In the genomic region with DNA sequence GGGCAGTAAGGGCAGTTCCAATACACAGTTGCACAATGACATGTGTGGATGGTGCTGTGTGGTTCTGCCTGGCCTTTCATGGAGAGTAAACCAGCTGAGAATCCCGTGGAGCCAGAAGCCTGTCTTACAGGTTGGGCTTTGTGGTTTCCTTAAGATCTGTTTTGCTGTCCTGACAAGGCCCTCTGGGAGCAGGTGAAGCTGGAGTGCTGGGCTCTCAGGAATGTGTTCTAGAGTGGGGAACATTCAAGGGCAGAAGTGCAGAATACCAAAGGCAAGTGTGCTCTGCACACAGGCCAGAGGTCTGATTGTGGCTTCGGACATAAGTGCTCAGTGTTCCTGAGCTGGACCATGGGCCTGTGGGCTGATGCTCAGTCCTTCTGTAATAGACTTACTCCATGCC, we compare ENCODE assay signal across 26 mouse cellular contexts. TPM values are rescaled to one million over a fixed set of nuclear protein-coding genes. Genes with fewer than 3 reads are reported as not detected.
DNase-seq lines count a peak whose midpoint lies in the region; ATAC-seq and TF ChIP-seq lines count a peak whose summit lies in the region.
"Had no signal": no experiment of that assay in that cellular context is flagged by ENCODE, and none has a peak within 500 bp of the region (broad histone marks: within the 10 kb centered on the region; RNA-seq: fewer than 3 reads in every experiment).

No protein-coding gene starts in this region.

- peak; percentile 75 for DNase-seq in liver, adult 2 months (ENCODE audit: extremely low read depth, low read depth, low spot score)
- DNase-seq in liver = no peak
- DNase-seq in lung, postnatal 36 days = peak; percentile 80
- DNase-seq in right cerebral cortex, adult 2 months (ENCODE audit: low spot score in 2 of 2) = no peak
- DNase-seq: adrenal gland, postnatal 14 days; cerebellum, adult 2 months; cerebellum, postnatal 25 days; heart, adult 11 months; heart, postnatal 4 days; kidney, adult 11 months; kidney, postnatal 14 days; liver, embryonic 13.5 days; midbrain, embryonic 14.5 days had no signal

- TF ChIP-seq CTCF in liver, adult 2 months (IDR thresholded peaks at IDR 0.05; ENCODE audit: low read depth, low read length) = no peak

- no peak overlapping the region for H3K4me2 ChIP-seq in lung, embryonic 16.5 days (ENCODE audit: low read depth, low read length)
- no peak overlapping the region for H3K4me2 ChIP-seq in hindbrain, embryonic 13.5 days
- no peak overlapping the region for H3K4me2 ChIP-seq in forebrain, embryonic 12.5 days
- H3K4me2 ChIP-seq: embryonic facial prominence, embryonic 15.5 days; forebrain, embryonic 13.5 days; hindbrain, embryonic 14.5 days; limb, embryonic 13.5 days; liver, embryonic 13.5 days had no signal

- H3K9me3 ChIP-seq in lung, embryonic 16.5 days (ENCODE audit: control insufficient read depth, low read length) = no peaks in the 10 kb centered on the region
- no peaks in the 10 kb centered on the region for H3K9me3 ChIP-seq in hindbrain, embryonic 13.5 days
- no peaks in the 10 kb centered on the region for H3K9me3 ChIP-seq in forebrain, embryonic 12.5 days
- H3K9me3 ChIP-seq: embryonic facial prominence, embryonic 10.5 days; embryonic facial prominence, embryonic 15.5 days; forebrain, embryonic 13.5 days; heart, embryonic 10.5 days; limb, embryonic 13.5 days; liver, embryonic 13.5 days had no signal

- no peak for TF ChIP-seq POLR2A in liver, adult 2 months (IDR thresholded peaks at IDR 0.05; ENCODE audit: extremely low read depth, insufficient read depth, low read length)

- ATAC-seq in lung, embryonic 16.5 days (ENCODE audit: low read depth) = peak; percentile 52
- no peak for ATAC-seq in hindbrain, embryonic 13.5 days (ENCODE audit: low FRiP score)
- no peak for ATAC-seq in forebrain, embryonic 12.5 days (ENCODE audit: low FRiP score)
- ATAC-seq: CD4-positive, CD25-positive, alpha-beta regulatory T cell, adult 4 months; forebrain, embryonic 13.5 days; inflammation-experienced regulatory T-cells, adult 6 months had no signal

- peaks cover 13% of the 10 kb centered on the region; the same call in 1 of the 2 replicates for H3K36me3 ChIP-seq in liver, adult 2 months (ENCODE audit: control insufficient read depth, insufficient read depth, low read length)
- H3K36me3 ChIP-seq in lung, embryonic 16.5 days (ENCODE audit: control insufficient read depth, insufficient read depth, low read length) = peaks cover 24% of the 10 kb centered on the region
- H3K36me3 ChIP-seq in hindbrain, embryonic 13.5 days = peaks cover 87% of the 10 kb centered on the region
- H3K36me3 ChIP-seq in forebrain, embryonic 12.5 days (replicated peaks) = peaks cover 70% of the 10 kb centered on the region

- no peaks in the 10 kb centered on the region for H3K27me3 ChIP-seq in liver, adult 2 months (ENCODE audit: control insufficient read depth, insufficient read depth, low read length)
- H3K27me3 ChIP-seq in lung, embryonic 16.5 days (ENCODE audit: control insufficient read depth, insufficient read depth, low read depth, low read length) = no peaks in the 10 kb centered on the region
- H3K27me3 ChIP-seq in hindbrain, embryonic 13.5 days = no peaks in the 10 kb centered on the region
- no peaks in the 10 kb centered on the region for H3K27me3 ChIP-seq in forebrain, embryonic 12.5 days
- H3K27me3 ChIP-seq: embryonic facial prominence, embryonic 15.5 days; forebrain, embryonic 13.5 days; limb, embryonic 13.5 days; liver, embryonic 13.5 days had no signal

- H3K27ac ChIP-seq in liver, adult 2 months (replicated peaks; ENCODE audit: insufficient read depth, low read depth, low read length) = peak overlapping the region; percentile 83
- peak overlapping the region; percentile 61; the same call in 1 of the 2 replicates for H3K27ac ChIP-seq in lung, embryonic 16.5 days (ENCODE audit: low read length)
- H3K27ac ChIP-seq in hindbrain, embryonic 13.5 days = no peak overlapping the region
- no peak overlapping the region for H3K27ac ChIP-seq in forebrain, embryonic 12.5 days
- H3K27ac ChIP-seq: embryonic facial prominence, embryonic 10.5 days; embryonic facial prominence, embryonic 15.5 days; forebrain, embryonic 13.5 days; heart, embryonic 10.5 days; hindbrain, embryonic 14.5 days; limb, embryonic 13.5 days; liver, embryonic 13.5 days; macrophage had no signal

- H3K4me1 ChIP-seq in liver, adult 2 months (ENCODE audit: control insufficient read depth, insufficient read depth, low read length) = peaks cover 58% of the 10 kb centered on the region
- peaks cover 21% of the 10 kb centered on the region for H3K4me1 ChIP-seq in lung, embryonic 16.5 days (replicated peaks; ENCODE audit: control insufficient read depth, insufficient read depth, low read length)
- H3K4me1 ChIP-seq in hindbrain, embryonic 13.5 days (replicated peaks) = no peaks in the 10 kb centered on the region
- H3K4me1 ChIP-seq in forebrain, embryonic 12.5 days = no peaks in the 10 kb centered on the region
- H3K4me1 ChIP-seq: forebrain, embryonic 13.5 days; limb, embryonic 13.5 days; liver, embryonic 13.5 days had no signal

- H3K9ac ChIP-seq in liver, adult 2 months (ENCODE audit: low read depth, low read length) = 0 out of 2 replicates have a peak overlapping the region, but pooled peaks have one; percentile 22
- H3K9ac ChIP-seq in lung, embryonic 16.5 days (ENCODE audit: low read length) = no peak overlapping the region
- no peak overlapping the region for H3K9ac ChIP-seq in hindbrain, embryonic 13.5 days
- no peak overlapping the region for H3K9ac ChIP-seq in forebrain, embryonic 12.5 days
- H3K9ac ChIP-seq: embryonic facial prominence, embryonic 15.5 days; forebrain, embryonic 13.5 days; hindbrain, embryonic 14.5 days; limb, embryonic 13.5 days; liver, embryonic 13.5 days had no signal

- H3K79me2 ChIP-seq in liver, adult 2 months (ENCODE audit: control insufficient read depth, insufficient read depth, low read length) = peaks cover 28% of the 10 kb centered on the region; the same call in 1 of the 2 replicates

- WGBS in liver, adult 2 months = 30% methylated on average over 2 of the region's 2 CpGs
- WGBS in lung, embryonic 16.5 days = 59% methylated on average over 2 of the region's 2 CpGs
- 91% methylated on average over 2 of the region's 2 CpGs for WGBS in hindbrain, embryonic 13.5 days
- 88% methylated on average over 2 of the region's 2 CpGs for WGBS in forebrain, embryonic 12.5 days

- H3K4me3 ChIP-seq in liver, adult 2 months (ENCODE audit: insufficient read depth, low read depth, low read length) = no peak overlapping the region
- no peak overlapping the region for H3K4me3 ChIP-seq in lung, embryonic 16.5 days (ENCODE audit: low read length)
- no peak overlapping the region for H3K4me3 ChIP-seq in hindbrain, embryonic 13.5 days
- no peak overlapping the region for H3K4me3 ChIP-seq in forebrain, embryonic 12.5 days (replicated peaks)
- H3K4me3 ChIP-seq: embryonic facial prominence, embryonic 10.5 days; embryonic facial prominence, embryonic 15.5 days; forebrain, embryonic 13.5 days; heart, embryonic 10.5 days; limb, embryonic 13.5 days; liver, embryonic 13.5 days had no signal

RNA-seq across cellular contexts. Expression of a gene that starts 11.9 kb away (rescaled TPM):
- total RNA-seq in liver, adult 2 months (2014; rRNA removed) = 49.3 and 56.6 TPM in 2 replicates
- 131 and 142 TPM in 2 replicates for polyA plus RNA-seq in liver, adult 2 months (2012; rRNA removed)
- 127 and 133 TPM in 2 replicates for polyA plus RNA-seq in lung, embryonic 16.5 days (2015; fragmentation: Nextera tagmentation; extraction: Ambion mirVana)
- 152 and 161 TPM in 2 replicates for polyA plus RNA-seq in hindbrain, embryonic 13.5 days (2015; fragmentation: Nextera tagmentation; extraction: Ambion mirVana)
- polyA plus RNA-seq in forebrain, embryonic 12.5 days (2016; fragmentation: Nextera tagmentation; extraction: Ambion mirVana) = 132 and 145 TPM in 2 replicates

RNA-seq across cellular contexts. Expression of a gene that starts 23.7 kb away (rescaled TPM):
- 29.8 and 34.9 TPM in 2 replicates for total RNA-seq in liver, adult 2 months (2014; rRNA removed)
- polyA plus RNA-seq in liver, adult 2 months (2012; rRNA removed) = 56.0 and 61.6 TPM in 2 replicates
- 3.2 and 4.0 TPM in 2 replicates for polyA plus RNA-seq in lung, embryonic 16.5 days (2015; fragmentation: Nextera tagmentation; extraction: Ambion mirVana)
- polyA plus RNA-seq in hindbrain, embryonic 13.5 days (2015; fragmentation: Nextera tagmentation; extraction: Ambion mirVana) = 0.91 and 0.98 TPM in 2 replicates
- polyA plus RNA-seq in forebrain, embryonic 12.5 days (2016; fragmentation: Nextera tagmentation; extraction: Ambion mirVana) = 0.13 and 0.49 TPM in 2 replicates
- total RNA-seq: neutrophil, adult 5-6 weeks had no signal
- polyA plus RNA-seq: CD4-positive, CD25-positive, alpha-beta regulatory T cell, adult 4 months; inflammation-experienced regulatory T-cells, adult 6 months; macrophage had no signal

RNA-seq across cellular contexts. Expression of a gene that starts 28.9 kb away (rescaled TPM):
- total RNA-seq in liver, adult 2 months (2014; rRNA removed) = 20.3 and 20.5 TPM in 2 replicates
- 63.4 and 74.6 TPM in 2 replicates for polyA plus RNA-seq in liver, adult 2 months (2012; rRNA removed)
- polyA plus RNA-seq in lung, embryonic 16.5 days (2015; fragmentation: Nextera tagmentation; extraction: Ambion mirVana) = 156 and 170 TPM in 2 replicates
- polyA plus RNA-seq in hindbrain, embryonic 13.5 days (2015; fragmentation: Nextera tagmentation; extraction: Ambion mirVana) = 103 and 113 TPM in 2 replicates
- 125 and 127 TPM in 2 replicates for polyA plus RNA-seq in forebrain, embryonic 12.5 days (2016; fragmentation: Nextera tagmentation; extraction: Ambion mirVana)

RNA-seq across cellular contexts. Expression of a gene that starts 29.1 kb away (rescaled TPM):
- 4.4 and 5.1 TPM in 2 replicates for total RNA-seq in liver, adult 2 months (2014; rRNA removed)
- 7.4 and 9.8 TPM in 2 replicates for polyA plus RNA-seq in liver, adult 2 months (2012; rRNA removed)
- polyA plus RNA-seq in lung, embryonic 16.5 days (2015; fragmentation: Nextera tagmentation; extraction: Ambion mirVana) = 58.2 and 63.9 TPM in 2 replicates
- polyA plus RNA-seq in hindbrain, embryonic 13.5 days (2015; fragmentation: Nextera tagmentation; extraction: Ambion mirVana) = 67.9 and 73.1 TPM in 2 replicates
- polyA plus RNA-seq in forebrain, embryonic 12.5 days (2016; fragmentation: Nextera tagmentation; extraction: Ambion mirVana) = 73.8 and 74.7 TPM in 2 replicates

RNA-seq across cellular contexts. Expression of a gene that starts 36.6 kb away (rescaled TPM):
- total RNA-seq in liver, adult 2 months (2014; rRNA removed) = 0.20 and 0.55 TPM in 2 replicates
- polyA plus RNA-seq in liver, adult 2 months (2012; rRNA removed) = 0.72 and 1.1 TPM in 2 replicates
- 53.5 and 54.2 TPM in 2 replicates for polyA plus RNA-seq in lung, embryonic 16.5 days (2015; fragmentation: Nextera tagmentation; extraction: Ambion mirVana)
- polyA plus RNA-seq in hindbrain, embryonic 13.5 days (2015; fragmentation: Nextera tagmentation; extraction: Ambion mirVana) = 272 and 278 TPM in 2 replicates
- polyA plus RNA-seq in forebrain, embryonic 12.5 days (2016; fragmentation: Nextera tagmentation; extraction: Ambion mirVana) = 48.3 and 48.5 TPM in 2 replicates
- total RNA-seq: neutrophil, adult 5-6 weeks had no signal
- polyA plus RNA-seq: CD4-positive, CD25-positive, alpha-beta regulatory T cell, adult 4 months; inflammation-experienced regulatory T-cells, adult 6 months had no signal

Comparison
In these comparisons a context has a peak if more than half of its experiments do, and no peak if none do; other contexts are left out.
1. DNase-seq: peak in liver, adult 2 months (single experiment) and lung, postnatal 36 days (single experiment); none in liver (single experiment) and right cerebral cortex, adult 2 months (0 of 2).
2. H3K27ac ChIP-seq: peak in liver, adult 2 months (single experiment) and lung, embryonic 16.5 days (single experiment); none in hindbrain, embryonic 13.5 days (single experiment) and forebrain, embryonic 12.5 days (single experiment).
3. RNA of a gene that starts 23.7 kb away (polyA plus RNA-seq): 56.0 to 61.6 TPM in liver, adult 2 months; 3.2 to 4.0 TPM in lung, embryonic 16.5 days, 0.91 to 0.98 TPM in hindbrain, embryonic 13.5 days and 0.13 to 0.49 TPM in forebrain, embryonic 12.5 days; every median in the first group is over 10 times any median in the second.